Mouse (Mus musculus) heart, adult 18-20 months (tissue): ENCODE results near the gene Cacna1b. TPM values are rescaled to one million over a fixed set of nuclear protein-coding genes. Genes with fewer than 3 reads are reported as not detected.
A peak's percentile ranks its signal among the peaks of the same experiment; 100 is the strongest.

Experiments
- DNase-seq, 2 experiments: peaks; one replicate each; pipeline ENCODE4 v3.0.0; 2021 to 2022; ENCODE audit warnings: mixed read lengths in 1 of 2
- total RNA-seq, 2 experiments: library from RNA; stranded (reverse); gene quantifications; 2 replicates each; pipeline ENCODE4 v1.2.3; 2021

Cacna1b gene
- total RNA-seq, 2 experiments from 2014 or later: 0.17 to 0.31 TPM

DNA sequence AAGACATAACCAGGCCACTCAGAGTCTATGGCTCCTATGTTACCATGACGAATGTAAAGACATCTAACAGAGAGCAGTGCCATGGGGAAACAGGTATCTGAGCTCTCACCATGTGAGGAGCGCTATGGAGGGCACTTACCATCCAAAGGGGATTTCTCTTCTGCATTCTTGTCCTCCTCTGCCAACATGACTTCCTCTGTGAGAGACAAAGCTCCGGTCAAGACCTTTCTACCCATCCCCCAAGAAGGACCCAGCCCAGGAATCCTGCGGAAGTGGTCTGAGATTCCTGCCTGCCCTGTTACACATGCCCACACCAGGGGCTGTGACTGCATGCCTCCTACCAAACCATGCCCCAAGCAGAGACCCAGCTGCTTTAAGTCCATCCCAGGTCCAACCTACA, 44.0 kb downstream of the Cacna1b start:
- no peak for DNase-seq

DNA sequence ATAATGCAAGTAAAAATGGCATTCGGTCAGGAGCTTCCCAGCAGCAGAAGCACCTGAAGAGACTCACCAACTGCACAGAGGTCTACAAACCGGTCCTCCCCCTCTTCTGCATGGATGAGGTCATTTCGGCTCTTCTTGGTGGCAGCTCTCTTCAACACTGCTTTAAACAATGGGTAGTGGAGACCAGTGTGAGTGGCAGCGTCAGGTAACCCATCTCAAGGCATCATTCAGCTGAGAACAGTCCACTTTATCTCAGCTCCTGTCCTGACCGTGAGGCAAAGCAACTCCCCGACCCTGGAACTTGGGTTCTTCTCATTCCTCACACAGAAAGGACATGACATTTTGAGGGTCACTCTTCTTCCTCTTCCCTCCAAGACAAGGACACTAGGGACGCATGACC, 45.0 kb downstream of the Cacna1b start:
- DNase-seq: no peak

- DNase-seq: no peak
Observed at GRCm38 (mm10) chr2:24717461-24717860, 45.5 kb downstream of the Cacna1b start.

- DNase-seq: no peak
Observed at GRCm38 (mm10) chr2:24705929-24706328, 57.0 kb downstream of the Cacna1b start.

DNA sequence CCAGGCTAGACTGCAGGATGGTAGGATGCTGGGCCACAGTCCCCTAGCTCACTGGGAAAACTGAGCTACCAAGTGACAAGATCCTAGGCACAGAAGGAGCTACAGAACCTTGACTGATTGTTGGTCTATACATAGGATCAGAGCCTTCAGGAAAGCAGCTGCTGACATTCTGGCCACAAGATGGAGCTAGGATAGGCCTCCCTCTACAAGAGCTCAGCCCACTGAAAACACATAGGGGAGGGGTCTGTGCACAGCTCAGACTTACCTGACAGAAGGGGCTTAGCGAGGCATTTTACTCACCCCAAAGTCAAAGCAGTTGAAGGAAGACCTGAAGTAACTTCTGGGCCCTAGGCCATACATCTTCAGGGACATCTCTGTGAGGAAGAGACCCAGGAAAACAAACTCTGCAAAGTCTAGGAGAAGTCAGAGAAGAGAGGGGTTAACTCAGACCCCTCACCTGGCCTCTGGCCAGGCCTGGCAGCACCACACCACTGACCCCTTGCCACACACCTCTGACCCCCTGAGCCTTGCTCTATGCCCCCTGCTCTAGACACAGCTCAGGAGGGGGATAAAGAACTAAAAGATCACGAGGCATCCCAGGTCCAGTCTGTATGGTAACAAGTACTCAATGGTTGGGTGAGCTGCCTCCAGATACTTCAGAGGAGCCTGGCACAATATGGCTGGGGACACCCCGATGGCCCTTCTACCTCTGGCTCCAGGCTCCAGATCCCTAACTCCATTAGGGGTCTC, 60.6 kb downstream of the Cacna1b start:
- DNase-seq: no peak

DNA sequence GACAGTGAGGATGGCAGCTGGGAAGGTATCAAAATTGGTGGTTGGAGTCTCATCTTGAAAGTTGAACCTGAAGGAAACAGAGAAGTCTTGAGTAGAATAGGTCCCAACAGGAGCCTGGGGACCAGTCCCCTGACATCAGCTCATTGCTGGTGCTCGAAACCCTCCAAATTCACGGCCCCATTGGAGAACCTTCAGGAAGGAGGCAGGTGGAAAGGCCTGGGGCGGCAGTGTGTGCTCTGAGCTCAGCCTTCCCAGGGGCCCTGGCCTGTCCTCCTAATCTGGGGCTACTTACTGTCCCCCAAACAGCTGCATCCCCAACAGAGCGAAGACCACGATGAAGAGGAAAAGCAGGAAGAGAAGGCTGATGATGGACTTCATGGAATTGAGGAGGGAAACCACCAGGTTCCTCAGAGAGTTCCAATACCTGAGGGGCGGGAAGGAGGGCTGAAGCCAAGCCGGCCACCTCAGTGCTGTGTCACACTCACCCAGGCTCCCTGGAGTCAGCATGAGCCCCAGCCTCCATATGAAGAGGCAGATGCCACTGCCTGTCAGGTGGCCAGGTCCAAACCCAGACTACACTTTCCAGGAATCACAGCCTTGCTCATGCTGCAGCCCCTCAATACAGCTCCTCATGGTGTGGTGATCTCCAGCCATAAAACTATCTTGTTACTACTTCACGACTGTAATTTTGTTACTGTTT, 65.5 kb downstream of the Cacna1b start:
- no peak for DNase-seq

GRCm38 (mm10) chr2:24692371-24692770, 70.6 kb downstream of the Cacna1b start:
- no peak for DNase-seq

DNA sequence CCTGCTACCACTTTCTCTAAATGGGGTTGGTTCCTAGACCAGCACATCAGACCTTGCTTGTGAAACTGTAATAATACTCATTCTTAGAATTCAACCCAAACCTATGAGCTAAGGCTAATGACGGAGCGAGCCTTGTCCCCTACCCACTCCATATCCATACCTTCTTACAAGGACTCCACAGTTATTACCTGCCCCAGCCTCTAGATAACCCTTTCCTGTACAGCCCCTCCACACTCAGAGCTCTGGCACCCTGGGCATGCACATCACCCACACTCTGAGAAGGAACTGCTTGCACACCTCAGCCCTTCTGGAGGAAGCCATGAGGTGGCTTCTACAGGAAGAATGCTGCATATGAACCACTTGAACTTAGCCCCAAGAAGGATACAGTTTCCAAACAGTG, 72.6 kb downstream of the Cacna1b start:
- DNase-seq: no peak

DNA sequence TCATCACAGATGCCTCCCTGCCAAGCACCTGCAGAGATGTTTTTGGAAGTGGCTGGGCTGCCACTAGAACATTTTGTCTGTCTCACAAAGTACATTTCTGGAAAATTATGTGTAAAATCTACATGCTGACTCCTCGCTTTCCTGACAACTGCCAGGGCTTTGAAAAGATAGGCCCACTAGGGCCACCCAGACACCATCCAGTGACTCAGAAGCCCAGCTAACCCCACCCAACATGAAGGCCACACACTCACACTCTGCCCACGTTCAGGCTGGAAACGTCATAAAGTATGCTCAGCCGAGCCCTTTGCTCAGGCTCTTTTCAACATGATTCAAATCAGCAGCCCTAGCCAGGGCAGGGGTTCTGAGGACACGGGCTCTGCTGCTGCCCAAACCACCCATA, 77.6 kb downstream of the Cacna1b start:
- DNase-seq: no peak

- no peak for DNase-seq
Observed at GRCm38 (mm10) chr2:24684796-24685195, 78.2 kb downstream of the Cacna1b start.

DNA sequence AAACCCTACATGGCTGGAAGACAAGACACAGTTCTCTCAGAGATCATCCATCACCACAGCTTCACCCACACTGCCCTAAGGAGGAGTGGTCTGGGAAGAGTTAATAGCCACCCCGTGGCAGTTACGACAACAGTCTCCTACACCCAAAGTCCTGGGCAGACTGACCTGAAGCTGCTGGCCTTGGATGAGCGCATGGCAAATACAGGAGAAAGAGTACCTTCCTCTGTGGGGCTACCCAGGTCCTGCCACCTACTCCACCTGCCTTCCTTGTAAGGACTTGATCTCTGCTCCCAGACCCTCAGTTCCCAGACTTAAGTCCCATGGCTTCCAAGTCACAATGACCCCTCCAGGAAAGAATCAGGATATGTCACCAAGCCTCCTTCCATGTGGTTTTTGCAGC, 79.7 kb downstream of the Cacna1b start:
- DNase-seq: no peak

DNA sequence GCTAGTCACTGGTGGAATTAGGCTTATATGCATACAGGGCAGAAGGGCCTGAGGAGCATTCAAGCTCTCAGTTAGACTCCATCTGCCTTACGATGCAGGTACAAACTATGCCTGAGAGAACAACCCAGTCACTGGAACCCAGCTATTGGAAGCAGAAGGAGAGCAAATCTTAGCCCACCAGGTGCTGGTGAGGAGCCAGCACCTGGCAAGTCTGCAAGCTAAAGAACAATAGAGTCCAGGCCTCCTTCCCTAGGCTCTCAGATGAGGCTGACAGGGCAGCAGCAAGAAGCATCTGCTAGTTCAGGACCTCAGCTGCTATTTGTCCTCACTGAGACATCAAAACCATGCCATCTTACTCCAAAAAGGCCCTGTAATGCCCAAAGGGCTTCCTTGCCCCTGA, 82.2 kb downstream of the Cacna1b start:
- no peak for DNase-seq

- DNase-seq: no peak
Observed at GRCm38 (mm10) chr2:24680176-24680575, 82.8 kb downstream of the Cacna1b start.

DNA sequence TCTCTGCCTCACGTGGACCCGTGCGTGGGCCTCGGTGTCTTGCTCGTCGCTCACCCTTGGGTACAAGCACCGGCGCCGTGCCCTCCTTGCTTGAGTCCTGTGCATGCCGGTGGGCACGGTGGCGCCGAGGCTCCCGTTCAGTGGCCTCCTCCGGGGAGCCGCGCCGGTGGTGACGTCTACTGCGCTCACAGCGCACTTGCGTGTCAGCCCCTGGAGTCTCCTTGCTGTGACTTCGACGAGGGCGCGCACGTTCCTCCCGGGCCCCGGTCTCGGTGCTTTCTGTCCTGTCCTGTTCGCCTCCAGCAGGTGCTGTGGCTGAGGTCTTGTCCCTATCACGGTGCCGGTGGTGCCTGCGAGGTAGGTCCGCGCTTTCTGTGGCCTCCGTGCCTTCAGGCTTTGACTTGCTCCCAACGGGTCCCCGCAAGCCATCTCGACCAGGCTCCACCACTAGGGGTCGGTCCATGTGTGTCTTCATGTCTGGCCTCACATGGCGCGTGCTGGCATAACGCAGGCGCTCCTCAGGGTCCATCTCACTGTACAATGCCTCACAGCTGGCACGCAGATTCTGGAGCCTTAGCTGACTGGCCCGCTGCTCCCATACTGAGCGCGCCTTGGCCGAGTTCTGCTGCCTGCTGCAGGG, 83.8 kb downstream of the Cacna1b start:
- DNase-seq: peak; percentile 3 to 21

DNA sequence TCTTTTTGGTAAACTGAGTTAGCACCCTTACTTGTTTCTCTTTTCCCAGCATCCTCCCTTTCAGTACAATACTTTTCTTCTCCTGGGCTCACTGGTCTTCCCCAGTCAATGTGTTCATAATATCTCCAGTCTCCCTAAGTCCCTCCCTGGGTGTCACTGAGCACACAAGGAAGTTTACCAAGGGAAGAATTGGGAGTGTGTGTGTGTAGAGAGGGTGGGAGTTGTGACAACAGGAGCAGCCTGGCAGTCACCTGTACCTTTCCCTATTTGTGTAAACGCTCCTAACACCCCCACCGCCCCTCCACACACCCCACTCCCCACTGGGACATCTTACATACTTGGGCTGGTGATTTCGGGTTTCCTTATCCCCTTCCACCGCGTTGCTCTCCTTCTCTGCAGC, 84.4 kb downstream of the Cacna1b start:
- no peak for DNase-seq

DNA sequence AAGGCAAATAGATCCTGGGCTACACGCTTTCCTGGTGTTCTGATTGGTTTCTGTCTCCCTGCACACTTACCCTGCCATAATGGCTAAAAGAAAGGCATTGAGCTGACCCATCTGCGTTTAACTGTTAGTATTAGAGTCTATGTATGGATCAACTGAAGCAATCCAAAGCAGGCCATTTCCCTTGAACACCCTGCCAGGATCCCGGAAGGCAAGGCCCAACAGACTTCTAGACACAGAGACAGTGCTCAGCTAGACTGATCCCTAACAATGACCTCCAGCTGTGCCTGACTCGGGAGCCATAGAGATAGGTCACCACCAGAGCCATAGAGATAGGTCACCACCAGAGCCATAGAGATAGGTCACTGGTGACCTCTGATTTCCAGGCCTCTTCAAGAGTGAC, 84.8 kb downstream of the Cacna1b start:
- DNase-seq: no peak

DNA sequence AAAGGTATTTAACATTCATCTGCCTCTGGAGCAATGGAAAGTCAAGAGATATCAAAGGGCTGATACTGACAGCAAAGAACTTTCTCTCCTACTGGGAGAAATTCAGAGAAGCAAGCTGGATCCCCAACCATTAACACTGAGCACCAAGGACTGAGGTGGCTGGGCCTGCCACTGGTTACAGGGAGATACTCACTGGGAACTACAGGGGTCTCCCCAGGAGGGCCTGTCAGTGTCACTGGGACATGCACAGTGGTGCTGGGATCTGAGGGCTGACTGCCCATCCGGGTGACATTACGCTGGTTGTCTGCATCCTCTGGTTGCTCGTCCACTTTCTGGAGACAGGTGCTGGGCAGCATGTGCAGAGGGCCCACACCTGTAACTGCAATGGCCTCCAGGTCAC, 85.3 kb downstream of the Cacna1b start:
- no peak for DNase-seq

GRCm38 (mm10) chr2:24674432-24675006, 88.4 kb downstream of the Cacna1b start:
- no peak for DNase-seq

- no peak for DNase-seq
Observed at GRCm38 (mm10) chr2:24668598-24668997, 94.4 kb downstream of the Cacna1b start.

DNA sequence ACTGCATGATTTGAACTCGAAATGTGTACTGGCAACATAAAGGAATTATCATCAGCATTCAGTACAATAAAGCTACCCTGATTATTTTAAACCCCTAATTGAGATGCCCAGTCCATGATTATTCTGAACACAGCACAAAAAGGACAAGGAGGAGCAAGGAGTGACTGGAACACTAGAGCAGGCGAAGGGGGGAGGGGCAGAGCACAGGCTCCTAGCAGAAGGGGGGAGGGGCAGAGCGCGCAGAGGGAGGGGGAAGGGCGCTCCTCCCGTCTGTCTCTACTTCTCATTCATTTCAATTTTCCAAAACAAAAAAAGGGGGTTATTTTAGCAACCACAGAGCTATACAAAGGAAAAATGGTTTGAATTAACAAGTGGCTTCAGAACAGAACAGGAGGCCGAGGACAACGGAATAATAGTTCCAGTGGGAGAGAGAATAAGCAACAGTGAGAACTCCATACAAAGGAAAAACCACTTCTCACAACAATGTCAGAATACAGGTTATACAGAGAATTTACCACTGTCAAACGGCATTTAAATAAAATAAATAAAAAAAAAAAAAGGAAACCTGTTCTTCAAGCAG, 98.2 kb downstream of the Cacna1b start:
- DNase-seq: no peak

- DNase-seq: peak; percentile 9 to 18
Observed at GRCm38 (mm10) chr2:24659150-24659775, 103.7 kb downstream of the Cacna1b start.

DNA sequence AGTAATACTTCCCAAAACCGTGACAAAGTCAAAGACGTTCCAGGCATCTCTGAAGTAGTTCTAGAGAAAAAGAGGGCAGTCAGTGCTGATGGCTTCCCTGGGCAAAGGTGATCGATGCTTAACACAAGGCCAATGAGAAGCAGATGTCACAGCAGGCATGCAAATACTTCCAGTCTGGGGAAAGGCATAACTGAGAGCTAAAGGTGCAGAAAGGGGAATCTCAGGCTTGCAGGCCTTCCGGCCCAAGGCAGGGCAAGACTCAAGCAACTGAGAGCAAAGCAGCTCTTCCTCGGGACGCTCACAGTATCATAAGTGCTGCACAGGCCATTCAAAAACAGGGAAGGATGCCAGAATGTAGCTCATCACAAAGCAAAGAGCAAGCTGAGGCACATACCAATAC, 114.4 kb downstream of the Cacna1b start:
- DNase-seq: no peak
